Mouse (Mus musculus) ovary, postnatal 14 days (tissue): Measurements from ENCODE around the gene Calr3.
A peak's percentile ranks its signal among the peaks of the same experiment; 100 is the strongest.

Experiments used
- DNase-seq: peaks from one replicate; pipeline ENCODE4 v3.0.0; 2022; ENCODE audit warnings: low spot score

Calr3 gene

GRCm38 (mm10) chr8:72438248-72439015 is 5.2 kb downstream of the Calr3 start:
- DNase-seq = no peak

GRCm38 (mm10) chr8:72434952-72435351 is 8.7 kb downstream of the Calr3 start:
- peak; percentile 42 for DNase-seq

GRCm38 (mm10) chr8:72429676-72430075 is 14.0 kb downstream of the Calr3 start:
- no peak for DNase-seq

GRCm38 (mm10) chr8:72422926-72423325 is 20.7 kb downstream of the Calr3 start:
- DNase-seq = no peak

- peak; percentile 96 for DNase-seq
Observed at GRCm38 (mm10) chr8:72421362-72422335, 22.0 kb downstream of the Calr3 start, which contains the start of gene Eps15l1. Eps15l1 (minus strand) TSS chr8:72421460.

GRCm38 (mm10) chr8:72420571-72421361 is 22.9 kb downstream of the Calr3 start:
- DNase-seq = peak; percentile 16

GRCm38 (mm10) chr8:72418073-72418472 is 25.6 kb downstream of the Calr3 start:
- DNase-seq = no peak

- DNase-seq = no peak
Observed at GRCm38 (mm10) chr8:72415252-72415651, 28.4 kb downstream of the Calr3 start.

- DNase-seq = no peak
Observed at GRCm38 (mm10) chr8:72413839-72414238, 29.8 kb downstream of the Calr3 start.

- DNase-seq = no peak
Observed at GRCm38 (mm10) chr8:72409443-72409842, 34.2 kb downstream of the Calr3 start.

- DNase-seq = no peak
Observed at GRCm38 (mm10) chr8:72407878-72408277, 35.8 kb downstream of the Calr3 start.

- DNase-seq = no peak
Observed at GRCm38 (mm10) chr8:72402981-72403380, 40.7 kb downstream of the Calr3 start.

- DNase-seq = no peak
Observed at GRCm38 (mm10) chr8:72401381-72401780, 42.3 kb downstream of the Calr3 start.

- no peak for DNase-seq
Observed at GRCm38 (mm10) chr8:72385737-72386136, 57.9 kb downstream of the Calr3 start.

GRCm38 (mm10) chr8:72382395-72382794 is 61.3 kb downstream of the Calr3 start:
- DNase-seq = no peak

GRCm38 (mm10) chr8:72380656-72381055 is 63.0 kb downstream of the Calr3 start:
- no peak for DNase-seq

GRCm38 (mm10) chr8:72376900-72377299 is 66.8 kb downstream of the Calr3 start:
- DNase-seq = no peak

GRCm38 (mm10) chr8:72376309-72376708 is 67.4 kb downstream of the Calr3 start:
- DNase-seq = no peak

GRCm38 (mm10) chr8:72375161-72375560 is 68.5 kb downstream of the Calr3 start:
- DNase-seq = no peak
